Mouse (Mus musculus) adrenal gland, postnatal 36 days (tissue): ENCODE measurements around the gene Stx18. TPM values are rescaled to one million over a fixed set of nuclear protein-coding genes. Genes with fewer than 3 reads are reported as not detected.

Experiments
- DNase-seq, 2 experiments: peaks; one replicate each; pipeline ENCODE4 v3.0.0; 2021; ENCODE audit warnings: mixed read lengths in 1 of 2
- total RNA-seq, 2 experiments: library from RNA; stranded (reverse); gene quantifications; 2 replicates each; pipeline ENCODE4 v1.2.3; 2021

The Stx18 gene
- total RNA-seq, 2 experiments from 2014 or later: 34.9 to 37.7 TPM

DNA sequence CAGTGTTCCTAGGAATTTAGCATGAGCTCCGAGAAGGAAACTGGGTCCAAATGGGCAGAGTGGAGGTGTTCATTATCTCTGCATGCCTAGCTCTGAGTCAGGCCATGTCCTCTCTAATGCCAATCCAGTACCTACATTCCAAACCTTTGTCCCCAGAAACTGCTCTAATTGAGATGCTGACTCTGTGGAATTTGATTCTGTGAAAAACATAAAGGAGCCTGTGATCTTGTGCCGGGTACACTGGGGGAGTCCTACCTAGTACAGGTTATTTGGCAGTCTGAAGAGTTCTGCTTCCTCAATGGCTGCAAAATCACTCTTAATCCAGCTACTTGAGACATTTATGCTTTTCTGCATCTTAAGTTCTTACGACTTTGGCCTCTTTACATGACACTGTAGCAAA lies 40.0 kb downstream of the Stx18 start:
- no peak for DNase-seq

DNA sequence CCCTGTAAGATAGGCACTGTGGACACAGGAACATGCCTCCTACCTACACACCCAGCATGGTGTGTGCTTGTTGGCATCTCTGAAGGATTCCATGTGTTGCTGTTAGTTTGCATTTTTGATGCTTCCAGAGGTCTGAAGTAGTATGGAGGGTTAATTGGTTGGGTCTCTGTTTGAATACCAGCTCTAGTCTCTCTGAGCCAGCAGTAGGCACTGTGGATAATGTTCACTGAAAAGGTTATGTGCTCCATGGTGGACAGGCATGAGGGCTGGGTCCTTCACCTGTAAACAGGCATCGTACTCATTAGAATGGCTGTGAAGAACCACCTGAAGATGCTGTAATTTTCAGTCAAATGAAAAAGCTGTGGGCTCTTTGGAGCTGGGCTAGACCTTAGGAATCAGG lies 41.9 kb downstream of the Stx18 start:
- DNase-seq: no peak

DNA sequence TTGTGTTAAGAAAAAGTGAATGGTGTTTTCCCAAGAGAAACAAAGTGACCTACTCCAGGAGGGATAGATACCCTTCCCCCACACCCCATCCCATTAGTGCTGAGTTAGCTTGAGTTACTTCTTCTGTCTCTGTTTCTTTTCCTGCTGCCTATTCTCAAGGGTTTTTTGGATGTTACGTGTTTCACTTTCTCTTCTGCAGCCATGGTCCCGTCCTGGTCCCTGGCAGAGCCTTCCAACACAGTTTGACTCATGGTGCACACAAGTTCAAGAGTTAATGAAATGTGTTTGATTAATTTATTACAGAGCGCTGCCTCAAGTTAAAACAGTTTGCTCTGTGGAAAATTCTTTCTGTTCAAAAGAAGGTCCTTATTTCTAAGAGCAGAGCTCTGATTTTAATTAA lies 44.0 kb downstream of the Stx18 start:
- peak in 1 of 2 experiments; percentile 13 for DNase-seq

DNA sequence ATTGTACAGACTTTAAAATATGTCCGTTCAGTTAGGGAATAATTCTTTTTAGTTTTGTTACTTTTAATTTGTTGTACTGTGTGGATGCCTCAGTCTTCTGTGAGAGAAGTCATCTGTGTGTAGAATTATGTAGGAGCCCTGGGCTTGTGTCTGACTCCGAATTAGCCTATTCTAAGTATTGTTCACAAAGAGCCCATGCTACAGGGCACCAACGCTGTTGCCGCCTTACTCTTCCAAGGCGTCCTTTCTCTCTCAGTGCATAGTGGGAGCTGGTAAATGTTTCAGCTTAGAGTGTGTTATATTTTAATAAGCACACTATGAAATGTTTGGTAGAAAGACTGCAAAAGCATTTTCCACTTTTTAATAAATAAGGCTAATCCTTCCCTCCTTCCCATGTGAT lies 44.8 kb downstream of the Stx18 start:
- DNase-seq: no peak

DNA sequence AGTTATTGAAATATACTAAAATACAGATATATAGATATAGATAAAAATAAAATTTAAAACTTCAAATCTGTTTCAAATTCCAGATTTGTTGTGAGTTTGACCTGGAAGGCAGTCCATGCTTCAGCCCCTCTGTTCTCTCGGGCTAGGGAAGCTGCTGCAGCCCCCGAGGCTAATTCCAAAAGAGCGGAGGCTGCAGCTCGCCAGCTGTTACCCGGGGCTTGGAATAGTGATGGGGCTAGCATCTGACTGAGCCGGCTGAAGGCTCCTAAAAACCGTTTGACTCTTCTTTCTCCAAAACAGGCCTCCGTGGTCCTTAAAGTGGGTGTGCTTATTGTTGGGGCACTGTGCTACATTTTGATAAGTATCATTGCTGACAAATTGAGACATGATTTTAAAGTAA lies 46.1 kb downstream of the Stx18 start:
- DNase-seq: no peak

DNA sequence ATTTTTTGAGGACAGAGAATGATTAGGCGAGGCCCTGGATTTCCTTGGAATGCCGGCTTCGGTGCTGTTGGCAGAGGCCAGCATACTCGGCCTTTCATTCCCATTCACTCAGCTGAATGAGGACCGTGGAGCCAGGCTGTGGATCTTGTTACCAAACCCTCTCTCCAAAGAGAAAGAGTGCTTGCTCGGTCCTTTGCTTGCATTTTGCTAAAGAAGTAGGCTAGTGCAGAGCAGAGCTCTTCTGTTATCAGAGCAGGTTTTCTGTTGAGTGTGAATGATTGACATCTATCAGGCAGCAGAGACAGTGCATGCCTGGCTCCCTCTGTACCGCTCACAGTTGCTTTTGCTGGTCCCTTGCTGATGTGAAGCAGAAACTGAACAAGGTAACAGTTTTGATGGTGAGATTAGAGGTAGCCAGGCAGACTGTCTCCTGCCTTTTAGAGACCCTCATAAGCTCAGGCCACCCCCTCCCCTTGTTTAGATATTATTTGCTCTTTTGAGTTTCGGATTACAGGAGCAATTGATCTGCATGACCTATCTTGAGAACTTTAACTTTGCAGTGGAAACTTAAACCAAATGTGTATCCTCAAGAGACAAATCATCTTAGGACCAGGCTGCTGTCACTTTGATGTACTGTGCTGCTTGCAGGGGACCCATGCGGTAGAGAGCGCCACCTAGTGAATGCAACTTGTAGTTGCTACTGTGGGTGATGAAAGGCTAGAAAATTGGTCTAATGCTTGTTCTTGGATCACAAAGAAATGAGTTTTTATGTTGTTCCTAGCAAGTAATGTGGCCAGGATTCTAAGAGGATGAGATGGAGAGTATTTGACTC lies 47.2 kb downstream of the Stx18 start:
- DNase-seq: peak; percentile 17 to 62

DNA sequence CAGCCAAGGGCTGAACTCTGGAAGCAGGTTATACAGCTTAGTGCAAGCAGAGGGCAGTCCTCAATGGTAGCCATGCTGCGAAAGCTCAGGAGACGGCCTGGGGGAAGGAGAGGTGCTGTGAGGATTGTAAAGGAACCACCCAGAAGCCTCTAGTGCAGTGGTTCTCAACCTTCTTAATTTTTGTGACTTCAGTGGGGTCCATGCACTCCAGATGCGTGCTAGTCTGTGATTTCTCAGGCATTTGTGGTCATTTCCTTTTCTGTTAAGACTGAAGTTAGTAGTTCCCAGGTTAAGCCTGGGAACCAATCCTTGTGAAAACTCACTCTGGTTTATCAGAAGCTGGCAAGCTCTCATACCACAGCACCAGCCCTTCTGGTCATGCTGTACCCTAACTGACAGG lies 51.6 kb downstream of the Stx18 start:
- no peak for DNase-seq

DNA sequence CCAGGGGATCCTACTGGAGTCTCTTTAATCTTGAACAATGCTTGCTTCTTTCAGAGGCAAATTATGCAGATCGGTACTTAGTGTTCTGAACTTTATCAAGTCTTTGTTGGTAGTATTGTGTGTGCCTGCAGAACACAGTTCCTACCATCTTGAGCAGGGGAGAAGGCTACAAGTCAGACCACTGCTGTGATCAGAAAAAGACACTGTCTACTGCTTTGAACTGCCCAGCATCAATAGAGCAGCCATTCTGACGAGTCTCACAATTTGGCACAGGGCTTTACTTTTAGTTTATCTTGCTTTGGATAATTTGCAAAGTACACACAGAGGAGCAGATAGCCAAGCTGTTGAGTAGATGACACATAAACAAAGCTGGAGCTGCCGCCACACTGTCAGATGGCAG lies 52.0 kb downstream of the Stx18 start:
- no peak for DNase-seq

DNA sequence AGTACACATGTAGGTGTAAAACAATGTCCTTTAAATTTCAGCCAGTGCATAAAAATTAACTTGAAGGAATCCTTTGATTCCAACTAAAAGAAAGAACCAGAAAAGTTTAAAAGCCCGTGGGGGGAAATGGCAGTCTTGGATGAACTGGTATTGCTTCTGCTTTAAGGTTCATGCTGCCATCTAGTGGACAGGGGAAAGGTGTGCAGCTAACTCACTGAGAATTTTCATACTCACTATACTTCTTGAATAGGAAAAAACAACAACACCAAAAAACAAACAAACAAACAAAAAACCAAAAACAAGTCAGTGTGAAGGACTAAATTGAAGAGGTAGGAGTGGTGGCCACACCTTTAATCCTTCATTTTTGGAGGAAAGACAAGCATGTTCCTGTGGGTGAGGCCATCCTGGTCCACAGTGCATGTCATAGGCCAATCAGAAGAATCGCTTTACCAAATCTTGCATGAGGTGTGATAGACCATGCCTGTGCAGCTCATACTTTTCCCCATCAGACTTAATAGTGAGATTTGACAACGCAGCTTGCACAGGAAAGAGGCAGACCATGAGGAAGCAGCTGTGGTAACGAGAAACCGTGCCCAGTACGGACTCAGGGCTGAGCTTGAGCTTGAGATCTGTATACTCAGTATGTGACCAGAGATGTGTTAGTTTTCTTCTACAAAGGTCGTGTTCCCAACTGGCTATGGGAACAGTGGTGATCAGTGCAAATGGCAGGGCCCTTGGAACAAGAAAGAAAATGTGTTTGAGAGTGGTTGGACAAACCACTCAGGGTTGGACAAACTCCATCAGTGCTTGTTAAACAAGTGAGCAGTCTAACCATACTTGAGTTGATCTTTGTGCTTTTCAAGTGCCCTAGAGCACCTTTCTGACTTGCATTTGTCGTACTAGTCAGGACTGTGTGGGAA lies 52.8 kb downstream of the Stx18 start:
- DNase-seq: peak in 1 of 2 experiments; percentile 26

DNA sequence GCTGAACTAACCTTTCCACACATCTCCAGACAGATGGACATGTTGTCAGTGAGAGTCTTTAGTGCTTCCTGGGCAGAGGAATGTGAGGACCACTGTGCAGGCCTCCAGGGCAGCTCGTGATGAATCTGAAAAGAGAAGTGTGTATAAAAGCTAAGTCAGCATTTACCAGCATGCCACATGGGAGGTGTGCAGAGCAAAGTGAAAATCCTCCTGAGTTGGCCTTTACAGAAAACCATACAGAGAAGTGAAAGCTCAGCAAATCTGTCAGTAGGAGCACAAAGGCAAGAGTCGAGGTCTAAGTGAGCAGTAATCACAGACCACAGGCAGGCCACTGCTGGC lies 53.4 kb downstream of the Stx18 start:
- no peak for DNase-seq

DNA sequence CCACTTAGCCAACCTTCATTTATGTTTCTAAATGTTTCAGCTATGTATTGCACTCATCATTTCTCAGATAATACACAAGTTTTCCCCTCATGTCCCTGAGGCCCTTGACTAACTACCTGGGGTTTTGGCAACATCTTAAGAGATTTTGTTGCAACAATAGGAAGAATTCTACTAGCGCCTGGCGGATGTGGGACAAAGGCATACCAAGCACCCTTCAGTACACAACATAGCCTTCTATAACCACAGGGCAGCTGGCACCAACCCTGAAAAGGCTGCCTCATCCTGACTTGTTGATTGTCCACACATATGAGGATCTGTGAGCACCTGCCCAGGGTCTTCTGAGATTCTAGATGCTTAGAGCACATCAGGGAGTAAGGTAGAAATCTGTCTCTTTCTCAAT lies 55.8 kb downstream of the Stx18 start:
- no peak for DNase-seq

DNA sequence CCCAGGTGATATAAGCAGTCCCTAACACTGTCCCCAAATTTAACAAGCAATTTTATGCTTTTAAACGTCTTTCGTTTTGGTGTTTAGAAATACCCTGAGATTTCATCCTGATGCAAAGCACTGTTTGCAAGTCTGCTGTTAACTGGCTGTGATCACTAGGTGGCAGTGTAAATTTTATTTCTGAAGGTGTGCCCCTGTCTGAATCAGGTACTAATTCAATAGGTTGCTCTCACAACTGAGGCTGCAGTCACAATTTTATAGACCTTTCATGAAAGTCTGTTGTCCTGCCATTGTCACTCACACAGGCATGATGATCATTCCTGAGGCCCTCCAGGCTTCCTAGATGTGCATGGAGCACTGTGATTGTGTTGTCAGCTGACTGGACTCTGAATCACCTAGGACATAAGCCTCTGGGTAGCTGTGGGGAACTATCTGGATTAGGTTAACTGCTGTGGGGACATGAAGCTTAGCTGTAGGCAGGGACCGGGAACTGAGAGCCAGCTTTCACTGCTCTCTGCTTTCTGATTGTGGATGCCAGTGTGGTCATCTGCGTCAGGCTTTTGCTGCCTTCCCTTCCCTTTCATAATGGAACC lies 59.1 kb downstream of the Stx18 start:
- no peak for DNase-seq

DNA sequence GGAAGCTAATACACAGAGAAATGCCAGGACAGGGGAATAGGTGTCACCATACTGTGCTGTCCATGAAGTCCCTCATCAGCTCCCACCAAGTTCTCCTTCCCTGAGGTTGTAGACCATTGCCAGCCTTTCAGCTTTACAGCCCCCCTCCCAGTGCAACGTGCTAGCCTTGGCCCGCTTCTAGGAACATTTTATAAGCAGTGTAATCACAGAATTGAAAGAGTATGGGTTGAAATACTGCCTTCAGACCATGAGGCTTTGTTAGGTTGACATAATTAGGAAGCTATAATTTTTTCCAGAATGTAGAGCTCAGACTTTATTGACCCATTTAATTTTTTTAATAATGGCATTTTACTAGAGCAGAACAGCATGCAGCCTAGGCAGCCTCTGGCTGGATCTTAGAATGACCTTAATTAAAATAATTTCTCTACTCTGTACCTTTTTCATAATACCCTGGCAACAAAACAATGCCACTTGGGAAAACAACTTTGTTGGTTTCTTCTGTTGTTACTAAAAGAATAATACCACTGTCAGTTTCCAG lies 60.7 kb downstream of the Stx18 start:
- DNase-seq: no peak

DNA sequence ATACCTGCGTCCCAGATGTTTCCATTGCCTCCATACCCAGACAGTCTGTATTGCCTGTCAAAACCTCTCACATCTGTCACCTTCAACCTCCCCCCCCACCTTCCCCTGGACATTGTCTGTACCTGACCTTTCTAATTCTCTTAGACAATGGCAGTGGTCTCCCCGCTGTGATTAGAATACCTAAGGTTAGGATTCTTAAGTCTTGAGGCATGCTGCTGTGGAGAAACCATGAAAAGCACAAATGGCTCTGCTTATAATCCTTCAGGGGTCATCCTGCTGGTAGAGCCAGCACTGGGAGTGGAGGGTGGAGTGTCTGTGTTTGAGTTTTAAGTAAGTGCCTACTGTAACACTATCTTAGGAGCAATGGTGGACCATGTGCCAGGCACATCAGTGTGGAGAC lies 64.4 kb downstream of the Stx18 start:
- no peak for DNase-seq

DNA sequence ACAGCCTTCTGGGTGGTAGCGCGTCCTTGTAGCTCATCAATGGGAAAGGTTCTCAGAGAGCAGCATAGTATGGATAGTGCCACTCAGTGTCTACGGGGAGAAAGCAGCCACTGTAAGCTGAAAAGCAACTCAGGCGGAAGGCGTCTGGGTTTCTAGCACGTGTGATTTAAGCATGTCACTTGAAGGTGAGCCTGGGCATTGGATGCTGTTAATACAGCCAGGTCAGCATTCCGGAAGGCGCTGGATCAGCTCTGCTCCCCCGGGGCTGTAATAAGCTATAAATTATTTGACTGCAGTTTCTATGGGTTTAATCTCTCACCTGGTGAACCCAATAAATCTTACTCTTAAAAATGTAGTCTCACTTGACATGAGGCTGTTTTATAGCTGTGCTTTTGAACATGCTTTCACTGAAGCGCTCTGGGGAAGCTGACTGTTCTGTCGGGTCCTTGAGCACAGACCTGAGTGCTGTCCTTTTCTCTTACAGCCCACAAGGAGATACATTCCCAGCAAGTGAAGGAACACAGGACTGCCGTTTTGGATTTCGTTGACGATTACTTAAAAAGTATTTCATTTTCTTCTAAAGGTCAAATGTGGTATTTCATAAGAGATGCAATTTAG lies 67.6 kb downstream of the Stx18 start:
- no peak for DNase-seq

DNA sequence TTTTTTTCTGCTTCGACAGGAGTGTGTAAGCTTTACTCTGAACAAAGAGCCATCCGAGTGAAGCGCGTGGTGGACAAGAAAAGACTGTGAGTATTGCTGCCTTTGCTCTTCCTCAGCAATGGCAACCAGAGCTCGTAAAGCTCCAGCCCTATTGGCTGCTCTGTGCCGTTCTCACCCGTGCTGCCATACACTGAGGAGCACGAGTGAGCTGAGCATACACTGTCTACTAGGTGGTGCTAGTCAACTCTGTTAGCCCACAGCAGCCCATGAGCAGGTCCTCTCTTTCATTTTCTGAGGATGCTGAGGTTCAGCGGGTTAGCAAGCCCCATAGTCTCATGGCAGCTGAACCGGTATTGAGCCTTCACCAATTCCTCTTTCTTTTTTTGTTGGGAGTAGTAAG lies 68.3 kb downstream of the Stx18 start:
- DNase-seq: no peak

DNA sequence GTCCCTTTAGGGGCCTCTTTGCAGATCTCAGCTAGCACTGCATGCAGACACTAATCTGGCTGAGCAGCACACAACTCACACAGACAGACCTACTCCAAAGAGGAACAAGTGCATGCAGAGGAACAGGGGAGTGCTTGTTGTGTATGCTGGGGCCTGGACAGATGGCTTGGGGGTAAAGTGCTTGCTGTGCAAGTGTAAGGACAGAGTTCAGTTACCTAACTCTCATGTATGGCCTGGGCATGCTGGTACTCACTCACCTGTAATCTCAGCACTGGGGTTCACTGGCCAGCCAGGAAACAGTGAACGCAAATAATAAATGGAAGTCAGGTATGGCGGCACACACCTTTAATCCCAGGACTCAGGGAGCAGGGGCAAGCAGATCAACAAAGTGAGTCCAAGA lies 76.0 kb downstream of the Stx18 start:
- DNase-seq: no peak

DNA sequence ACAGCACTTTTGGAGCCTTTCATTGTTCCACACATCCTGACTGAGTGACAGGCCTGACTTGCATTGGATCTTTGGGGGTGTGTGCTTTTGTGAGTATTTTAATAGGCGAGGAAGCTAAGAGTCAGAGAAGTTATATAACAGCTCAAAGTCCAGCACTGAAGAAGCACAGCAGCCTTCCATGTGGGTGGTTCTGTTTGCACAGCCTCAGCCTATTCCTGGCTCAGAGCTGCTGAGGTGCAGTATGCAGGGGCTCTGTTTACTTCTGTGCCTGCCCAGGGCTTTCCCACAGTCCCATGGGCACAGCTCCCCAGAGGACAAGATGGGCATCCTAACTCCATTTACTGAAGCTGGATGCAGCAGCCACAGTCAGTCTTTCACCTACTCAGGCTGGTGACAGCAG lies 78.5 kb downstream of the Stx18 start:
- DNase-seq: no peak

DNA sequence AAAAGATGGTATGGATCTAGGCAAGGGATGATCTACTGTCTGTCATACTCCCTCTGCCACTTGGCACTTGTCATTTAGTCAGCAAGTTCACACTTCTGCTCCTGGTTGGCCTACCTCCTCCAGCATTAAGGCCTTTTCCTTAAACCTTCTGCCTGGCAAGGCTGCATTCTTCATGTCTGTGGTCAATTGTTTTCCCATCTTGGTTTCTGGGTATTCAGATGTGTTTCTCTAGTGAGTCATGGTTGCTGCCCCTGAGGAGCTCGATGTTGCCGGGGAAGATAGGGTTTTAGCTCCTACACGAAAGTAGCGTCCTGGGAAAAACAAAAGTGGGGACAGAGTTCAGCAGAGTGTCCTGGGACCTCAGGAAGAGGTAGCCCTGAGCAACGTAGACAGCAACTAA lies 80.7 kb downstream of the Stx18 start:
- no peak for DNase-seq

DNA sequence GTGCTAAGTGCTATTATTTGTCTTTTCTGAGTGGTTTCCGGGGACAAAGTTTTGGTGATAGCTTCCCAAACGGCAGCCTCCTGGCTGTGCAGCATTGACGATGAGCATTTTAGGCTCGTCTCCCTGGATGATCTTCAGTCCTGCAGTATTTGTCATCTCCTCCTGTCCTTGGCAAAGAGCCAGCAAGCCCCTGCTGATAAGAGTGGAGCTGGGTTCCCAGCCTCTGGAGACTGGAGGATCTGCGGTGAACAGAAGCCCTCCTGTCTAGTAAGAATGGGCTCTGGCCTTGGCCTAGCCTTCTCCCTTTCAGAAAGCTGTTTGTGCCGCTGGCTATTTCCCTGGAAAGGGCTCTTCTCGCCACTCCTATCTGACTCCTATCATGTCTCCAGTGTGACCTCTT lies 83.2 kb downstream of the Stx18 start:
- DNase-seq: peak; percentile 55 to 64

DNA sequence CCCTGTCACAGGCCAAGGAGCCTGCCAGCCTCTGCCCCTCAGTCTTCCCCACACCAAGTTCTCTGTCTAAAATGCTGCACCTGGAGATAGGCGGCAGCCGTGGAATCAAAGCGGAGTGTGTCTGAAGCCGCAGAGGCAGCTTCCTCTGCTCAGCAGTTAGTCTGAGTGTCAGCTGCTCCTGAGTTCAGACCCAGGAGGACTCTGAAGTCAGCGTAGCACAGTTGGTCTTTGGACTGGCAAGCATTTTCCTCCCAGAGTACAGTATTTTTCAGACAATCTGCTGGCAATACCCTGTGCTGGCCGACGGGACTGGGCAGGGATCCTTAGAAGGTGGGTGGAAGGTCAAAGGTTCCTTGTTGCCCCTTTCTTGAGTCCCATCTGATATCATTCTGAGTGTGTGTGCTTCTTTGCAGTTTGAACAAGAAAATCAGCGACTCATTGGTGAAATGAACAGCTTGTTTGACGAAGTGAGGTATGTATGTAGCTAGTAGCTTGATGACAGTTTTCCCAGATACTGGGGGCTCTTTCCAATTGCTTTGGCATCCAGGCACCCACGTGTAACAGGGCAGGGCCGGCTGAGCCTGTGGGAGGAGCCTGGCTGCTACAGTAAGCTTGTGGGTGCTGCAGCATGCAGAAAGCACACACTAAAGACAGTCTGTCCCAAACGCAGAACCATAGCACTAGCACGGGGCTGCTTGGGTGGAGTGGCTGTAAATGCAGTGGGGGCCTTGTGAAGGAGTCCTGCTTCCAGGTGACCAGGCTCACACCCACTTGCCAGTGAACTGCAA lies 88.2 kb downstream of the Stx18 start:
- no peak for DNase-seq

DNA sequence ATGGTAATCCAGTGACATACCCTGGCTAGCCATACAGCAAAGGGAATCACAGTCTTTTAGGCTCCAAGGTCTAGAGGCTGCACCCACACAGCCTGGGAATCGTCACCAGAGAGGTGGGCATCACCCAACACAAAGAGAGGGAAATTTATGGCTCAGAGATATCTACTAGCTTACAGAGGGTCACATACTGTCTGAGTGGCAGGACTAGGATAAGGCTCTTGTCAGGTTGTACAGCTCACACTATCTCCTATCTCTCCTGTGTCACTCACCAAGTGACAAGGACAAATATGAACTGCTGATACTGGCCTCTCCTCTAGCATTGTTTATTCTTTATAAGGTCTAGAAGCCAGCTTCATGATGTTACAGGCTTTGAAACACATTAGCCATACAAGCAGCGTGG lies 90.8 kb downstream of the Stx18 start:
- DNase-seq: no peak
